Mouse (Mus musculus) c-Kit-positive CD71-negative TER-119-negative erythroid progenitor cells, embryonic 14.5 days (primary cell): ENCODE data around the gene Mmaa.

Experiments used
- DNase-seq: peaks from one replicate; pipeline ENCODE4 v3.0.0-alpha.2; 2013; ENCODE audit warnings: low read depth

Gene Mmaa

DNA sequence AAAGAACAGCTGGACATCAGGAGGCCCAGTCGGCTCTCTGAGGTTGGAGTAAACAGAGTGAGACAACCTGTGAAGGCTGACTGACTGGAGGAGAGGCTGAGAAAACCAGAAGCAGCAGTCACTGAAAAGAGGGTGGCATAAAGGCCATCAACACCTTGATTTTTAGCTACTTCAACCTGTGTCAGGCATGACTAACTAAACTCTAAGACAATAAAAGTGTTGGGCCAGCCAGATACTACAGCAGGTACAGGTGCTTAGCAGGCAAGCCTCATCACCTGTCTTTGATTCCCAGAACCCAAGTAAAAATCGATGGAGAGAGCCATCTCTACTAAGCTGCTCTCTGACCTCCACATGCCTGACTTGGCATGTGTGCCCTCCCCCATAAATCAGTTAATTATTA is 6.1 kb downstream of the Mmaa start:
- DNase-seq: no peak

DNA sequence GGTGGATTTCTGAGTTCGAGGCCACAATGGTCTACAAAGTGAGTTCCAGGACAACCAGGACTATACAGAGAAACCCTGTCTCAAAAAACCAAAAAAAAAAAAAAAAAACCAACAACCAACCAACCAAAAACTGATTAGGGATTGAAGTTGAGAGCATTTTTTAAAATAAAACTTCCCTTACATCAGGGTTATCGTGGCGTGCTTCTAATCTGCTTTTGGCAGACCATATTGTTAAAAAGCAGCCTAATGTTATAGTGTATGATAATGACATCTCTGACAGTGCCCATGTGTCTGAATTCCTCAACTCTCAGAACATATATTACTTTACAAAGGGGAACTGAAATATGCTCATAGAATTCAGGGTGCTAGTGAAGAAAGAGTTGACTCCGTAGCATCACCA is 6.5 kb downstream of the Mmaa start:
- no peak for DNase-seq

DNA sequence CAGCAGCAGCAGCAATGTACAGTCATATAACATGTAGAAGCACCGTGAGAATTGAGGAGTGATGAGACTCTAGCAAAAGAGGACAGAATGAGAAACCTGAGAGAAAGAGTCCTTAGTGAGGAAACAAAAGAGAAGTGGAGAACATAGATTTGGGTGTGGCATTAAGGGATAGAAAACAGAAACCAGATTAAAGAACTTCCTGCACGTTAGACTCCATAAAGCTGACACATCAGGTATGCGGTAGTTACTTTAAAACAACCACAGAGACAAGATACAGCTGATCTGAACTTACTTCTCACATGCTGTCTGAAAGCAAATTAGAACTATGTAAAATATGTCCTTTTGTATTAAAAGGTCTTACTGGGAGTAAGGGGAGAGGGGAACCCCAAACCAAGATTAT is 8.3 kb downstream of the Mmaa start:
- DNase-seq: no peak

DNA sequence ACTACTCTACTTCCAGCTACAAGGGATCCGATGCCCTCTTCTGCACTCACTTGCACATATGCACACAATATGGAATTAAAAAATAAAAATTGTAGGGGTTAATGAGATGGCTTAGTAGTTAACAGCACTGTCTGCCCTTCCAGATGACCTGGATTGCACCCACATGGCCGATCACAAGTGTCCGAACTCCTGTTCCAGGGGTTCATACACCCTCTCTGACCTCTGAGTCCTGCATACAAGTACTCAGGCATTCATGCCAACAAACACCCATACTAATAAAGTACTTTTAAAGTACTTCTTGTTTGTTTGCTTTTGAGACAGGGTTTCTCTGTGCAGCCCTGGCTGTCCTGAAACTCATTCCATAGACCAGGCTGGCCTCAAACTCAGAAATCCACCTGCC is 10.1 kb downstream of the Mmaa start:
- no peak for DNase-seq

DNA sequence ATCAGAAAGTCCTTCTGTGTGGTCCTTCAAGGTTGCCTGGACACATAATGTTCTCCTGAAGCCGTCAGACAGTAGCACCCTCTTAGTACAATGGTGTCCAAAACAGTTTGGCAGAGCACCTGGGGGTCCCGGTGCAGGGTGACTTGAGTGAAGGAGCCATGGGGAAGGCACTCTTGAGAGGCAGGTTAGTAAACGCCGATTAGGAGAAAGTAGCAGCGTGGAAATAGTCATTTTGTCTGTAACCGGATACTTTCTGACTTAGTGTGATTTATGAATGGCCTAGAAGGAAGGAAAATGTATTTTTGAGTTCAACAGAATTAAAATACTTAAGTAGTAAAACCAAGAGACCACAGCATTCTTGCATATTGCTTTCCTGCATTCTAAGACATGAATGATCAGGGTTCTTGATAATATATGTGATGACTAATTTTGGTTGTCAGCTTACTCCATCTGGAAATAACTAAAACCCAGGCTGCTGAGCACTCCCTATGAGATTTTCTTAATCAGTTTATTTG is 13.3 kb downstream of the Mmaa start:
- DNase-seq: no peak

DNA sequence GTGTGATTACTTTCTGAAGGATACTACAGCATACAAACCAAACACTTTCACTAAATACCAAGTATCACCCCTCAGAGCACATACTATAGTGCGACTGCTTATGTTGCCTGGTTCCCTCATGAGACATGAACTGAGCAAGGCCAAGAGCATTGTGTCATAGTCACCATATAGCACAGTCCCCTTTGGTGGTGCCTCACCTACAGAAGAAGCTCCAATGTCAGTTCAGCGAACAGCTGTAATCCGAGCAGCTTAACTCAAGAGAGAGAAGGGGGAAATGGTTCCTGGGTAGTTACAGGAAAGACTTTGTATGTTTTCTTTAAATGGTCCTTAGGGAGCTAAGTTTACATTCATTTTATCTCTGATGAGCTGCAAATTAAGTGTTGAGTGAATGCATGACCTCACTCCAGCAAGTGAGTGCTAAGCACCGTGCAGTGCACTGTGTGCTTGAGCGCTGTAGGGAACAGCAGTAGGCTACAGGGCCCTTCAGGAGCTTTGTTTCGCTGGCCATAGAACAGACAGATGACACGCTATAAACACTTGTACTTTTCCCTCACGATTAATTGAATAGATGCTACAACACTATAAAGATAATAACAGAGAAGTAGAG is 17.4 kb downstream of the Mmaa start:
- no peak for DNase-seq

DNA sequence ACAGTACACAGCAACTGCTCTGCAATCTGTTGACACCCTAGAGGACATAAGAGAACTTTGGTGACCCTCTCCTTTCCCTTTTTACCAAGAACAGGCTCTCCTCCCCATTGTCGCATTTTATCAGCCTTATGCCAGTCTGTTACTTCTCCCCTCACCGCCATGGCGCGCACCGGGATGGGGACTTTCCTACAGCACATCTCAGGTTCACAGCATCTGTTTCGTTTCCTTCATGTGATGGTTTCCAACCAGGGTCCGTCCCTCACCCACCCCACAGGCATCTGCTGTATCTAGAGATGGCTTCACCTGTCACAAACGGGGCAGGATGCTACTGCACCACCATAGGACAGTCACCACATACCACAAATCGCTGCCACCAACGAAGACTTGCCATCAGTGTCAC is 19.8 kb downstream of the Mmaa start:
- DNase-seq: no peak

DNA sequence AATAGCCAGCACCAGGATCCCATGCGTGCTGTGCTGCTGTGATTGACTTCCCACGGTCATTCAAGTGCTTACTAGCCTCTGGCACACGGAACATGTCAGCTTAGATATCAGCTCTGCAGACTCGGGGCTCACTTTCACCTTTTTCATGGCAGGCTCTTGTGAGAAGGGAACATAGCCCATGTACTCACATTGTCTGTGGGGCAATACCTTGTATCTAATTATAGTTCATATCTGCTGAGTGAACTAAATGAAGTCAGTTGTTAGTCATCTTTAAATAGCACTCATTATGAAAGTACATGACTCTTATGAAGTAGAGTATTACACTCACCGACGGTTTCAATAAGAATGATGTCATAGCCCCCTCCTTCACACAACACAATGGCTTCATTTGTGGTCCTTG is 21.0 kb downstream of the Mmaa start:
- no peak for DNase-seq

DNA sequence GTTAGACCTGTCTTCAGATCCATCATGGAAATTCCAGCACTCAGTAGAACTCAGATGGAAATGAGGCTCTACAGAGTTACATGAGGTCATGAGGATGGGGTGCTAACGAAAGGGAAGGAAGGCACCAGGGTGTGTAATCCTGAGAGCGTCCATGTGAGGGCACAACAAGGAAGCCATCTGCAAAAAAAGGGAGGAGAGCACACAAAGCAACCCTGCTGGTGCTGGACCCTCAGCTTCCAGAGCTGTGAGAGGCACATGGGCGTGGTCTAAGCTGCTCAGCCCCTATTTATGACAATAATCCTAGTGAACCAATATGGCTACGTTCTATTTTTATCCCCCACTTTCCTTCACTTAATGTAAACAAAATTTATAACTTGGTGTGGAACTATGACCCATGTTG is 22.1 kb downstream of the Mmaa start:
- no peak for DNase-seq

DNA sequence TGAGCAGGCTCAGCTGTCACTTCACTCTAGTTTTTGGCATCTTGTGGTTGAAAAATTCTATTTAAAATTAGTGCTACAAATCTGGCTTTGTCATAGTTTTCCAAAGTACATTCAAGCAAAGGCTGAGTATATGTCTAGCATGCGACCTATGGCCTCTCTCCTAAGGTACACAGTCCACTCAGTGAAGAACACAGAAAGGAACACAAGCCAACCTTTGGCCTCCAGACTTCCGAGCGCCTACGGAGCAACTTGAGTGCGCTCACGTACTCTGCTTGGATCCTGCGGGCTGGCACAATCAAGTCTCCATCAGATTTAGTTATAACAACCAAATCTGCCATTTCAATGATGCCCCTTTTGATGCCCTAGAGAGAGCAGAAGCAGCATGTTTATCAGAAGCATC is 25.8 kb downstream of the Mmaa start:
- DNase-seq: no peak

DNA sequence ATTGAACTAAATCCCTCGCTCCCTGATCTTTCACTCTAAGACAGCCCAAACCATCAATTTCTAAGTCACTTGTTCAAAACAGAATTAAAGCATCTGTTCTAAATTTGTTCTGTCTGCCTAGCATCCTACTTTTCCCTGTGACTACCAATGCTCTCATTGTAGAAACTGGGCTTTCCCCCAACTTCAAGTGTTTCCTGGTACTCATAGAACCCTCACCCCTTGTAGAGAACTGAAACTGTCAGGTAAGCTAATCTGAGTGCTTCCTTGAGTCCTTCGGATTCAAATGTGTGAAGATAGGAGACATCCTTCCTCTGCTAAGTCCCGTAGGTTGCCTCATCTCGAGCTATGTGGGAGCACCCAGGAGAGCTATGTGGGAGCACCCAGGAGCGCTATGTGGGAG is 32.8 kb downstream of the Mmaa start:
- no peak for DNase-seq

DNA sequence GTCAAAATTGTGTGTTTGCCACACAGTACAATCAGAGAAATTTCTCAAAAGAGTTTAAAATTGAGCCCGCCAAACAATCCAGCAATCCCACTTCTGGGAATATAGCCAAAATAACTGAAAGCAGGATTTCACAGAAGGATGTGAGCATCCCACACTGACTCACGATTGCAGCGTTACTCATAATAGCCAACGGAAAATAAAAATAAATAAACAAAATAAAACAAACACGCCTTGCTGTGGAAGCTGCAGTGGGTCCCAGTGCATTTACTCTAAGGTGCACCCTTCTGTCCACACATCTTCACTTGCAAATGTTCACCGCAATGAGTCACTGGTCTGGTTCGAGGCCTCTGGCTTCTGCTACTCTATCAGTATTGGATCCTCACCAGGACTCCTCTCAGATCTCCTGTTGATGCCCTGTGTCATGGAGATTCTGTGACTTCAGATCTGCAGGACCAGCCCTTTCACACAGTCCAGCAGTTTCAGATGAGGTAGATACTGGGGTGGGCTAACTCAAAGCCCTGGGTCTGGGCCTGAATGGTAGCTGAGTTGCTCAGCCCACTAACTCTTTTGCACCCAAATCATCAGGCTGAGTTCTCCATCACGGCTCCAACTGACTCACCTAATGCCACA is 38.5 kb downstream of the Mmaa start:
- DNase-seq: no peak

DNA sequence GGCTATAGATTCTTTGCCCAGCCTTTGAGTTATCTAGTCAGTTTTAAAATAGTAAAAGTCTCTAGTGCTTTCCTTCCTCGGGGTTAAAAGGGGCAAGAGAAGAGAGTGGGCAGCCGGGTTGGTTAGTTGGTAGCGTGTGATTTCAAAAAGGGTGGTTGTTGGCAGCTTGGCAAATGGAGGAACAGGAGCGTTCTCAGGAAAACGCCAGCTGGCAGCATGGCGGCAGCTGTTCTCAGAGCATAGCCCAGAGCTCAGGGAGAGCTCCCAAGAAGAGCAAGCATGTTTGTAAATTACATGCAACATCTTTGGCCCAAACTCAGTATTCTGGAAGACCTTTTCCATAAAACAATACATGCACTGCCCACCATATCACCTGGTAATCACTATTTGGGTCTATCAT is 41.0 kb downstream of the Mmaa start:
- DNase-seq: no peak

DNA sequence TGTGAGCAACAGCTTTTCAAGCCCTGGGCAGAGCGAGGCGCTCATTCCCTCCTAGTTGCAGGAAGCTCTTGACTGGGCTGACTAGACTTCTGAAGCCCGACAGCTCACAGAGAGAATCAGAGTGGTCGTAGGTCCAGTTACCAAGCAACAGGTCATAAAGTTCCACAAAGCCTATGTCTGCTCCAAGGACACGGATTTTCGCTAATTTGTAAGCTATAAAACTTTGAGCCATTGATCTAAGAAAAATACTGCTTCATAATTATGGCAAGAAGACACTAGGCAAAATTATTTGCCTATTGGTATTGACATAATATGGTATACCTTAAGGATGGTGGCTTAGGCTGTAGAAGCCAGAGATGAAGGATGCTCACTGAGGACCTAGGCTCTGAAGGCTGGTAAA is 46.3 kb downstream of the Mmaa start, which contains the start of gene 1700011L22Rik:
1700011L22Rik (minus strand) TSS at position 101 of the 400 bp plus-strand sequence.
- no peak for DNase-seq

DNA sequence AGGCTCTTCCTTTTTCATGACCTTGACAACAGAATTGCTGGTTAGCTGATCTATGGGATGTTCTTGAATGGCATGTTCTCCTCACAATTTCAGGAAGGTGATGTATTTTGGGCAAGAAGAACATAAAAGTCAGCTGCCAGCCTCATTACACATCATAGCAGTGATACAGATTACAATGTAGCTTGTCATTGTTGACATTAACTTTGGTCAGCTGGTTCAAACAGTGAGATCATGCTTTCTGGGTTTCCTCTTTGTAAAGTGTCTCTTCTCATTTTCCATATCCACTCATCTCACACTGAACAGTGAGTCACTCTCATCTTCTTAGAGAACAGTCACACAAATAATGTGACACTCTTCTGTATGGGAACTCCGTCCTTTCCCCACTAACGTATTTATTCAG is 51.3 kb downstream of the Mmaa start:
- DNase-seq: no peak

DNA sequence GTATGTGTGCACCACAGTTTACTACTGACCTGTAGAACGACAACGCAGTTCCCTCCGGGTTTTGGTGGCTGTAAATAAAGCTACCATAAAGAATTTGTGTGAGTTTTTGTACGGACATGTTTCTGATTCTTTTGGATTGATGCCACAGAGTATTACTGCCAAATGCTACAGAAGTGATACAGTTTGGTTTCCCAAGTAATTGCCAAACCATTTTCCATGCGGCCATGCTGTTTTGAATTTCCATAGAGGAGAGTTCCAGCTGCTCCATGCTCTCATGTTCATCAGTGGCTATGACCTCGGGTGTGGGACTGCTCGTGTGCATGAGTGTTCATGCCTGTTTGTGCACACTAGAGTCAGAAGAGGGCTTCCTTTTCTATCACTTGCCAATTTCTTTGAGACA is 54.7 kb downstream of the Mmaa start:
- DNase-seq: no peak

DNA sequence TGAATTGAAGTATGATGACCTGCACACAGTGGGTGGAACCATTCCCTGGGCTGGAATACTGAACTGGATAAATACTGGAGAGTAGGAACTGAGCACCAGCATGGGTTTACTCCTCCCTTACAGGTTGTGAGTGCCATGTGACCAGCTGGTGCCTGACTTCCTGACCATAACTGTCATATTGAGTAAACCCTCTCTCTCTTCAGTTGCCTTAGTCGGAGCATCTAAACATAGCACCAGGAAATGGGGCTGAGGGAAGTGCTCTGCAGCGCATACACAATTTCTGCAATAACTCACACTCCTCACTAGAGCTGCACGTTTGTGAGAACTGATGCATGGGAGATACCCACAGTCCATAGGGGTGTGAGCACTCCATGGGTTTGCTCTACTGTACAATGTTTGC is 55.4 kb downstream of the Mmaa start:
- no peak for DNase-seq

DNA sequence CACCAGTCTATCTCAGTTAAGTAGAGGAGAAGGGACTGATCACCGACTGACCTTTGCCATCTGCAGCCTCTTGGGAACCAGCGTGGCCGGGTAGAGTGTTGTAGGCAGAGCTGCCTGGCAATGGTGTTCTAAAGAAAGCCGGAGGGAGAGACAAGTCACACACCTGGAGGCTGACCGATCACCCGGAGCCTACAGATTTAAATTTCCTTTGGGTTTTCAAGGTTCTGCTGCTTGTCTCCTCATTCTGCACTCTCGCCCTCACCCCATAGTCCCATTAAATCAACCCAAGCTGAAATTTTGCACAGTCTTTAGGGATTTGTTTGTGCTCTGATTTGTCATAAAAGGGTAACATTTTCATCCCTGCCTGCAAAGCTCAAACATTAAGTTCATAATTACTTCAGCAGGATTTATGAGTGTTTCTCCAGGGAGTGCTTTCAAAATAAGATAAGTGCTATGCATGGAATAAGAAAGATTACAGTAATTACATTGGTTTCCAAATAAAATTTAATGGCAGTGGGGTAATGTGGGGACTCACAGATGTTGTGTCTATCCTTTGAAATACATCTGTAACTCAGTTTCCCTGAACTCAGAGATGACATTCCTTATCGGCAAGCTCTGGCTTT is 65.4 kb downstream of the Mmaa start:
- DNase-seq: no peak

DNA sequence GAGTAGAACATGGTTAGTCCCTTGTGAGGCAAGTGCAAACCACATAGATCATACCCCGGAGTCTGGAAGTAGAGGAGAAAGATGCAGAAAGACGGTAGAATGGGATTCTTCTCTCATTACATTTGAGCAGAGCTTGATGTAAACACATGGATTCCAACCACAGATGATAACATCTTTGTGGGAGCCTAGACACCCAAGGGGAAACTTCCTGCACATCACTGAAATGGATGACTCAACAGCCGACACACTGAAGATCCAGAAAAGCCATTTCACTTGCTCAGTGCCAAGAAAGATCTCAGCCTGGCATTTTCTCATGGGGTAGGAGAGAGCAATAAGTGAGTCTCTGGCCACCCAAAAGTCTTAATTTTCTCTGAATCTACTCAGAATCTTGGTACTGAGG is 66.8 kb downstream of the Mmaa start:
- DNase-seq: no peak

DNA sequence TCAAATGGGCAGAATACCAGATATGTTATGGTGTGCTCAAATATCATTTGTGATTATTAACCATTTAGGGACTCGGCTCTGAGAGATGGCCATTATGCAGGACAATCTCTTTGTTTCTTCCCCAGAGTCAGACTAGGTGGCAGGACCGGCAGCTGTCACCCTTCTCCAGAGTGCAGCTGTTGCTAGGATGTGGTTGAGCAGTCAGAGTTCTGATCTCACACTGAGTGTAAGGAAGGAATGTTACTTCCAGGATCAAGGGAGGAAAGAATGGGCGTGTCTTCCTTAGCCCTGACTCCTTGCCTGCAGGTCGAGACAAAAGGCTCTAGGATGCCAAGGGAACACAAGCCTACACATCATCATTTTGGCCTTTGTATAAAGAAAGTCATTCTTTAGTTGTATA is 67.5 kb downstream of the Mmaa start:
- no peak for DNase-seq

DNA sequence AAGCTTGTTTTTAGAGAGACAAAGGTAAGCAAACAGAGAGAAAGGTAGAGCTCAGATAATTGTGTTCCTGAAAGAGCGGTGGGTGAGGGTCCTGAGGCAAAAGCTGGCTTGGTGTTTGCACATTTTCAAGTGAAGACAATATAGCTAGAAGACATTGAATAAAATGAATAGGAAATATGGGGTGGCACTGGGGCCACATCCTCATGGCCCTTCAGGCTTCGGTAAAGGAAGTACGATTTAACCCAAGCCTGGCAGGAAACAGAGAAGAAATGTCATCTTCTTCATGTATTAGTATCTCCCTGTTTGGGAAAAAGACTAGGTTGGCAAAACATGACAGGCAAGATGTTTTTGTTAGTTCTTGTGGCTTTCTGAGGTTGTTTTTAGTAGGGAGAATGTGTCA is 68.7 kb downstream of the Mmaa start:
- DNase-seq: no peak

DNA sequence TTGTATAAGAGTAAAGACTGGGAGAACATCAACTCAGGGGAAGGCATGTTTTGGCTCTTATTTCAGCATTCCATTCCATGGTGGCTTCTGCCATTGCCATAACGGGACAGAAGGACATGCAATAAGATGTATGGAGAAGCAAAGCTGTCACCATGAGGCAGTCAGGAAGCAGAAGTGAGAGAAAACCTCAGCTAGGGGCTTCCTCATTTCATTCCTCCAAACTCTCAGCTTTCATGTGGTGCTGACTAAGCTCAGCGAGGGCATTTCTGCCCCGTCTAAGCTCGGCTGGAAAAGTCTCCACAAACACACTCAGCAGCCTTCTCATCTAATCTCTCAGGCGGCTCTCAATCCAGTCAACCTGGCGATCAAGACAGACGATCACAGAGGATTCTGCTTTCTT is 69.2 kb downstream of the Mmaa start:
- DNase-seq: peak; percentile 38

DNA sequence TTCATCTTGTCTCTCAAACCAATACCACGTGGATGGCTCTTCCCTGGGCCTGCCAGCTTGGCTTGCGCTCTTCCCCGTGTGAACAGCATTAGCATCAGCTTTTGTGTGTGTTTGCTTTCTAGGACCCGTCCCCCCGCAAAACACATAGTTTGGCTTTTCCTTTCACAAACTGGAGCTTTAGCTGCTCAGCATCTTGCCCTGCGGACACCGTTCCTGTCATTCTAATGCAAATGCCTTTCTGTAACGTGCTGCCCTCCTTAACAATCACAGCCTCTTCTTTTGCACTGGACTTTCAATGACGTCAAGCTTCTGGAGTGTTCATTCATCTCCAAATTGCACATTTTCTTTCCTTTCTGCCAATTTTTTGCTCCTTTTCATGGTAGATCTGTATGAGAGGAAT is 70.4 kb downstream of the Mmaa start:
- DNase-seq: no peak

DNA sequence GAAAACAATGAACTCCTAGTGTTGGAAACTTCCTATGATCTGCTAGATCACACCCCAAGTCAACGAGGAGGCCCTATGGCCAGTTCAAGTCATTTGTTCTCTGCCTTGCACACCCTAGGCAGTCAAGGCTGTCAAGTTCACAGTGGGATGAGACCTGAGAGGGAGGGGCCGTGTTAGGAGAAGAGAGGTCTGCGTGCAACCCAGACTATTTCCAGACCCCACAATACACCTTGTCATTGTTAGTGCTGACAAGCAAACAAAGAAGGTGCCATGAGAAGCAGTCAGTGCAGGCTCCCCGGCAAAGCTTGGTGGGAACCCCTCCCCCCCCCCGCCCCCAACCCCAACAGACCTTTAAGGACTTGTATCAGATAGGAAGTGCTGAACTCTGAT is 72.0 kb downstream of the Mmaa start:
- no peak for DNase-seq
